Mouse (Mus musculus): ENCODE data around the gene H3f3a. TPM values are rescaled to one million over a fixed set of nuclear protein-coding genes. Genes with fewer than 3 reads are reported as not detected.

H3f3a gene
- polyA plus RNA-seq, 1 experiment from 2014 or later = 3,908 TPM

DNA sequence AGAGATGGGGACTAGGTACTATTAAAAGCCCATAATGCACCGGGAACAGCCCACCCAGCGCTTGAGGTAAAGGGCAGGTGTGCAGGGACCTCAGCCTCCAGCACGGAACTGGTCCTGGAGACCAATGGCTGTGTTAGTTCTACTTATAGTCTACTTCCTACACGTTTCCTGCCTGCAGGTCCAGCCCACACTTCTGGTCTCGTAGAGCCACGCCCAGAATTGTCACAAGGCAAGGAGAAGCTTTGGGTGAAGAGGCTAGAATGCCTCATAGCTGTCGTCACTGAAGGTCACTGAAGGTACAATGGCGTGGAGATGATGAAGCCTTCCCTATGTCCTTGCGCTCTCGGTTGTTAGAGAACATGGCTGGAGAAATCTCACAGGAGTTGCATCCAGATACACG is 16.0 kb upstream of the H3f3a start:
- Histone ChIP-seq H3K27me3 (ENCODE audit: control insufficient read depth, insufficient read depth, low read length) (no peaks in the 10 kb centered on the region), H3K36me3 (ENCODE audit: control insufficient read depth, insufficient read depth, low read length) (no peaks in the 10 kb centered on the region), H3K27ac (replicated peaks; ENCODE audit: low read depth, low read length) (no peak overlapping the region), H3K9ac (ENCODE audit: low read length) (no peak overlapping the region), H3K4me1 (ENCODE audit: control insufficient read depth, insufficient read depth, low read length) (no peaks in the 10 kb centered on the region), H3K4me3 (ENCODE audit: low read depth, low read length) (no peak overlapping the region), H3K4me2 (ENCODE audit: low read depth, severe bottlenecking) (no peak overlapping the region), H3K9me3 (ENCODE audit: control insufficient read depth, low read length) (no peaks in the 10 kb centered on the region)
- DNase-seq (ENCODE audit: low spot score) = no peak
- WGBS = 81% methylated on average over 11 of the region's 11 CpGs
- ATAC-seq (ENCODE audit: insufficient number of reproducible peaks, low FRiP score, low TSS enrichment, low read depth) = no peak

DNA sequence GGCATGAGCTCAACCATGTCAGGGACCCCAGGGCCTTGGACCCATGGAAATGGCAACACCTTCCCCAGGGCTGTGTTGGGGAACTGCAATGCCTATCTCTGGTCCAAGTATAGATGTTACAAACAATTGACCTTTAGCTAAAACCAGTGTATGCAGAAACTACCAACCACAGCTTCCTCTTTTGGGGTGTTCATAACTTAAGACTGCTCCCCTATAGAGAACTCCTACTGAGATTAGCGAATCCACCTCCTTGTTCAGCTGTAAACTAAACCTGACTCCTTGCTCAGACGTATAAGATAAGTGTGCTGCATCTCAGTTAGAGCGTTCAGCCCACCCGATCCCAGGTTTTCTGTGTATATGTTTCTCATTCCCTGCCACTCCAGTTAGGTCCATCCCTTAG is 12.9 kb upstream of the H3f3a start:
- Histone ChIP-seq H3K9ac (ENCODE audit: low read length) (no peak overlapping the region), H3K9me3 (ENCODE audit: control insufficient read depth, low read length) (no peaks in the 10 kb centered on the region), H3K36me3 (ENCODE audit: control insufficient read depth, insufficient read depth, low read length) (no peaks in the 10 kb centered on the region), H3K27ac (replicated peaks; ENCODE audit: low read depth, low read length) (no peak overlapping the region), H3K27me3 (ENCODE audit: control insufficient read depth, insufficient read depth, low read length) (no peaks in the 10 kb centered on the region), H3K4me2 (ENCODE audit: low read depth, severe bottlenecking) (no peak overlapping the region), H3K4me1 (ENCODE audit: control insufficient read depth, insufficient read depth, low read length) (no peaks in the 10 kb centered on the region), H3K4me3 (ENCODE audit: low read depth, low read length) (no peak overlapping the region)
- DNase-seq (ENCODE audit: low spot score) = no peak
- WGBS = 91% methylated on average over 4 of the region's 4 CpGs
- no peak for ATAC-seq (ENCODE audit: insufficient number of reproducible peaks, low FRiP score, low TSS enrichment, low read depth)

DNA sequence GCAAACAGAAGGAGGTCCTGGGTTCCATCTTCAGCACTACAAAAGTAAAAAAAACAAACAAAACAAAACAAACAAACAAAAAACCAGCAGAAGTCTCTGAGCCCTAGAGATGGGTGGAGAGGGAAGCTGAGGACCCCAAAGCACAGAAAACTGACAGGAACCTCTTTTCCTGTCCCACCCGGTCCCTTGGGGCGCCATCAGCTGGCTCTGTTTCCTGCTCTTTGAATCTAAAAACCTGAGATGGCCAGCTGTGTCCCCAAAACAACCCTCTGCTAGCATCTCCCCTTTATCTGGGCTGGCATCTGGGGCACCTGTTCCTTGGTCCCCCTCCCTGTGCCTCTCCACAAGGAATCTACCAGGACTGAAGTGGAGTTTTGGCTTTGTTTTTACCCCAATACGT is 11.0 kb upstream of the H3f3a start:
- no peaks in the 10 kb centered on the region for H3K27me3 ChIP-seq (ENCODE audit: control insufficient read depth, insufficient read depth, low read length)
- no peak overlapping the region for H3K27ac ChIP-seq (replicated peaks; ENCODE audit: low read depth, low read length)
- no peak overlapping the region for H3K4me3 ChIP-seq (ENCODE audit: low read depth, low read length)
- ATAC-seq (ENCODE audit: insufficient number of reproducible peaks, low FRiP score, low TSS enrichment, low read depth) (no peak), DNase-seq (ENCODE audit: low spot score) (no peak)
- no peak overlapping the region for H3K9ac ChIP-seq (ENCODE audit: low read length)
- WGBS = 79% methylated on average over 3 of the region's 3 CpGs
- H3K36me3 ChIP-seq (ENCODE audit: control insufficient read depth, insufficient read depth, low read length) = no peaks in the 10 kb centered on the region
- H3K9me3 ChIP-seq (ENCODE audit: control insufficient read depth, low read length) = no peaks in the 10 kb centered on the region
- no peak overlapping the region for H3K4me2 ChIP-seq (ENCODE audit: low read depth, severe bottlenecking)
- H3K4me1 ChIP-seq (ENCODE audit: control insufficient read depth, insufficient read depth, low read length) = no peaks in the 10 kb centered on the region

DNA sequence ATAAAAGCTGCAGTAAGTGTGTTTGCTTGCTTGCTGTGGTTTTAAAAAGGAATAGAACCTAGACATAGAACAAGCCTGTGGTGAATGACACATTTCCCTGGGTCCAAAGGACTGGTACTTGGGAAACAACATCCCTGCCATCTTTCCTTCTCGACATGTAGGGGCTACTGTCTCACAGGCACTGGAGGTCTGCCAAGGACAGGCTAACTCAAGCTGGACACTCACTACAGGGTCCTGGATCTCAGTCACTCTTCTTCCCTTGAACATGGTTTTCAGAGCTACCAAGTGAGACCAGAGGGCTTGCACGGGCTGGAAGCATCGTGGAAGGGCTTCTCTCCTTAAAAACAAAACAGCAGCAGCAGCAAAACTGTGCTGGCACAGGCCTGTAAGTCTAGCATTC is 10.0 kb upstream of the H3f3a start:
- WGBS = 84% methylated on average over 3 of the region's 3 CpGs
- Histone ChIP-seq H3K4me2 (ENCODE audit: low read depth, severe bottlenecking) (no peak overlapping the region), H3K4me3 (ENCODE audit: low read depth, low read length) (no peak overlapping the region), H3K9ac (ENCODE audit: low read length) (no peak overlapping the region), H3K36me3 (ENCODE audit: control insufficient read depth, insufficient read depth, low read length) (no peaks in the 10 kb centered on the region), H3K4me1 (ENCODE audit: control insufficient read depth, insufficient read depth, low read length) (no peaks in the 10 kb centered on the region), H3K27me3 (ENCODE audit: control insufficient read depth, insufficient read depth, low read length) (no peaks in the 10 kb centered on the region), H3K27ac (replicated peaks; ENCODE audit: low read depth, low read length) (no peak overlapping the region), H3K9me3 (ENCODE audit: control insufficient read depth, low read length) (no peaks in the 10 kb centered on the region)
- DNase-seq (ENCODE audit: low spot score) (no peak), ATAC-seq (ENCODE audit: insufficient number of reproducible peaks, low FRiP score, low TSS enrichment, low read depth) (no peak)

DNA sequence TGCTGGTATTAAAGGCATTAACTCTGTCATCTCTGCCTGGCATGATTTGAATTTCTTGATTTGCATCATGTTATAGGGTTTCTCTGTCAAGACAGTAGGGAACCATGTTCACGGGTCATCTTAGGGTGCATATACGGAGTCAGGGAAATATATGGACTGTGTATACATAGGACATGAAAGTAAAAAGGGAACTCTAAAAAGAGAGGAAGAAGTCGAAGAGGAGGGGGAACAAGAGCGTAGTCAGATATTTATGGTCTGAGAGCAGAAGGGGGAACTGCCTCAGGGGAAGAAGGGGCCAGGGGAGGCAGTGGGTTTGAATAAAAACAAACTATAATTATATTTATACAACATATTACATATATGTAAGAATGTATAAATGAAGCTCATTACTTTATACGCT is 8.5 kb upstream of the H3f3a start:
- H3K27ac ChIP-seq (replicated peaks; ENCODE audit: low read depth, low read length) = no peak overlapping the region
- H3K9me3 ChIP-seq (ENCODE audit: control insufficient read depth, low read length) = no peaks in the 10 kb centered on the region
- no peaks in the 10 kb centered on the region for H3K27me3 ChIP-seq (ENCODE audit: control insufficient read depth, insufficient read depth, low read length)
- H3K4me3 ChIP-seq (ENCODE audit: low read depth, low read length) = no peak overlapping the region
- no peak overlapping the region for H3K9ac ChIP-seq (ENCODE audit: low read length)
- WGBS = 88% methylated on average over 5 of the region's 5 CpGs
- H3K4me1 ChIP-seq (ENCODE audit: control insufficient read depth, insufficient read depth, low read length) = no peaks in the 10 kb centered on the region
- H3K36me3 ChIP-seq (ENCODE audit: control insufficient read depth, insufficient read depth, low read length) = no peaks in the 10 kb centered on the region
- DNase-seq (ENCODE audit: low spot score) (no peak), ATAC-seq (ENCODE audit: insufficient number of reproducible peaks, low FRiP score, low TSS enrichment, low read depth) (no peak)
- no peak overlapping the region for H3K4me2 ChIP-seq (ENCODE audit: low read depth, severe bottlenecking)

DNA sequence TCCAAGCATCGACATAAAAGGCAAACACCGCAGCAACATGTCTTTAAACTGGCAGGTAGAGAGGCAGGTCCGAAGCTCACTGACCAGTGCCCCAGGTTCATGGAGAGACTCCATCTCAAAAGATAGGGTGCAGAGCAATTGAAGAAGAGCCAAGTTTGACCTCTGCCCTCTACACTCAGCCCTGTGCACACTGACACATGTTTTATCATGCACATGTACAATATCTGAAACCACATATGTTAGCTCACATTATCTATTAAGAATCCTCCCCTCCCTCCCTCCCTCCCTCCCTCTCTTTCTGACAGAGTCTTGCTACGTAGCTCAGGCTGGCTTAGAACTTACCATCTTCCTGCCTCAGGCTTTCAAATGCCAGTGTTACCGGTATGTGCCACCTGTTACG is 7.4 kb upstream of the H3f3a start:
- Histone ChIP-seq H3K9me3 (ENCODE audit: control insufficient read depth, low read length) (no peaks in the 10 kb centered on the region), H3K9ac (ENCODE audit: low read length) (no peak overlapping the region), H3K4me1 (ENCODE audit: control insufficient read depth, insufficient read depth, low read length) (no peaks in the 10 kb centered on the region), H3K4me2 (ENCODE audit: low read depth, severe bottlenecking) (no peak overlapping the region), H3K27me3 (ENCODE audit: control insufficient read depth, insufficient read depth, low read length) (no peaks in the 10 kb centered on the region), H3K27ac (replicated peaks; ENCODE audit: low read depth, low read length) (no peak overlapping the region), H3K36me3 (ENCODE audit: control insufficient read depth, insufficient read depth, low read length) (no peaks in the 10 kb centered on the region), H3K4me3 (ENCODE audit: low read depth, low read length) (no peak overlapping the region)
- no peak for ATAC-seq (ENCODE audit: insufficient number of reproducible peaks, low FRiP score, low TSS enrichment, low read depth)
- 81% methylated on average over 6 of the region's 6 CpGs for WGBS
- DNase-seq (ENCODE audit: low spot score) = no peak

DNA sequence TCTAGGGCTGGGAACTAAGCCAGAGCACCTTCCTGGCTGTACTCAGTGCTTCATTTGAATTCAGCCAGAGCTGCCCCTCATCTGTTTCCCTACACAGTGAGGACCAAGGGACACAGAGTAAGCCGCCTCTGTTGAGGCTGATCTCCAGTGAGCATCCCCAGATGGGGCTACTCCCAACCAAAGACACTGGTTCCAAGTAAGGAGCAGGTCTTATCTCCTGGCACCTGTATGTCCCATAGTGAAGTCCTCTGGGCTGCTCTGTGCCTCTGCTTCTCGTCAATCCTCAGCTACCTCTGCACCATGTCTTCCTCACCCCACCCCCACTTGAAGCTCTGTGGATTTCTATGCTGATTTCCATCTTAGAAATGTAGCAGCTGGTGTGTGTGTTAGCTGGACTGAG is 4.3 kb upstream of the H3f3a start:
- WGBS = 83% methylated on average over 2 of the region's 2 CpGs
- H3K27me3 ChIP-seq (ENCODE audit: control insufficient read depth, insufficient read depth, low read length) = no peaks in the 10 kb centered on the region
- H3K4me2 ChIP-seq (ENCODE audit: low read depth, severe bottlenecking) = no peak overlapping the region
- no peak overlapping the region for H3K27ac ChIP-seq (replicated peaks; ENCODE audit: low read depth, low read length)
- no peaks in the 10 kb centered on the region for H3K36me3 ChIP-seq (ENCODE audit: control insufficient read depth, insufficient read depth, low read length)
- H3K4me3 ChIP-seq (ENCODE audit: low read depth, low read length) = no peak overlapping the region
- H3K9ac ChIP-seq (ENCODE audit: low read length) = no peak overlapping the region
- no peak for DNase-seq (ENCODE audit: low spot score)
- peaks cover 6% of the 10 kb centered on the region; the same call in 1 of the 2 replicates for H3K4me1 ChIP-seq (ENCODE audit: control insufficient read depth, insufficient read depth, low read length)
- no peaks in the 10 kb centered on the region for H3K9me3 ChIP-seq (ENCODE audit: control insufficient read depth, low read length)
- ATAC-seq (ENCODE audit: insufficient number of reproducible peaks, low FRiP score, low TSS enrichment, low read depth) = no peak

DNA sequence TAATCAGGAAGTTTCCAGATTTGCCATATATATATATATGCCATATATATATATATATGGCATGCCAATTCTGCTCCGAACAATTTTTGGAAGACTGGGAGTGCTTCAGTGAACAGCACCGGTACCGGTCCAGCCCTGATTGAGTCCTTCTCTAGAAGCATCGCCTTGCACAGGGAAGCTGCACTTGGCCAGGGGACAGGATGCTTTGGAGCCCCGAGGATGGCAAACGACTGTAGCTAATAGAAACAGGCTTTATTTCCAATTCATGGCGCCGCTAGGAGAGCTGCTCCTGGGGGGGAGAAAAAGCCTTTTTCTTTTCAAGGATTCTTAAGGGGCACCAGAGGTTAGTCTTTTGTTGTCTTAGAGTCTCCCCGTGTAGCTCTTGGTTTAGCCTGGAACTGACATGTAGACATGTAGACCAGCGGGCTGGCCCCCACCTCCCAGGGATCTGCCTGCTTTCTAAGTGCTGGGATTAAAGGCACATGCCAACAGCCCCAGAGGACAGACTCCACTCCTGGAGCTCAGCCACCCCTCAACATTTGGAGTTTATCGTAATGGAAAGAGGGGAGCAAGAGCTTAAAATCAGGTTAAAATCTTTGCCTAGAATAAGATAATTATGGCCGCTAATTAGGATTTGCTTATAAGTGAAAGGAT is 1.8 kb upstream of the H3f3a start:
- H3K4me3 ChIP-seq (ENCODE audit: low read depth, low read length) = no peak overlapping the region

DNA sequence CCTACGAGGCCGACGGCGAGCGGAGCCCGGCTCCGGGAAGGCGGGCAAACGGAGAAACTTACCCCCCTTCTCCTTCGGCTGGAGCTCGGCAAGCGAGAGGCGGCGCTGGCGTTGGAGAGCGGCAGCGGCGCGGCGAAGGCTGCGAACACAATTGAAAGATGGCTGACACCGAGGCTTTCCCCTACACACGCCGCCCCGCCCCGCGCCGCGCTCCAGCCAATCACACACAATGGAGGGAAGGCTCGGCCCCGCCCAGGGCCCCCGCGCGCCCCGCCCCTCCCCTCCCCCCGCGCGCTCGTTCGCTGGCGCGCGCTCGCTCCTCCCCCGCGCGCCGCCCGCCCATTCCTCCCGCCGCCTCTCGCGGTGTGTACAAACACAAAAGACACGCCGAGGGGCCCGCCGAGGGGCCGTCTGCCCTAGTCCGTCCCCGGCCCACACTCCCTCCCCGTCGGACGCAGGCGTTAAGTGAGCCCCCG is 296 bp downstream of the H3f3a start:
- peaks cover 8% of the 10 kb centered on the region; the same call in 1 of the 2 replicates for H3K4me1 ChIP-seq (ENCODE audit: control insufficient read depth, insufficient read depth, low read length)
- H3K36me3 ChIP-seq (ENCODE audit: control insufficient read depth, insufficient read depth, low read length) = peaks cover 9% of the 10 kb centered on the region
- peak overlapping the region; percentile 98 for H3K27ac ChIP-seq (replicated peaks; ENCODE audit: low read depth, low read length)
- peak overlapping the region; percentile 79 for H3K4me3 ChIP-seq (ENCODE audit: low read depth, low read length)
- DNase-seq (ENCODE audit: low spot score) = peak; percentile 98
- no peaks in the 10 kb centered on the region for H3K27me3 ChIP-seq (ENCODE audit: control insufficient read depth, insufficient read depth, low read length)
- ATAC-seq (ENCODE audit: insufficient number of reproducible peaks, low FRiP score, low TSS enrichment, low read depth) = peak; percentile 95
- H3K9ac ChIP-seq (ENCODE audit: low read length) = peak overlapping the region; percentile 99
- H3K9me3 ChIP-seq (ENCODE audit: control insufficient read depth, low read length) = no peaks in the 10 kb centered on the region
- WGBS = under 1% methylated on average over 30 of the region's 65 CpGs
- peak overlapping the region; percentile 66; the same call in 1 of the 2 replicates for H3K4me2 ChIP-seq (ENCODE audit: low read depth, severe bottlenecking)

More for the DNA sequence above, 1.8 kb upstream of the H3f3a start:
- H3K4me1 ChIP-seq (ENCODE audit: control insufficient read depth, insufficient read depth, low read length) = peaks cover 7% of the 10 kb centered on the region; the same call in 1 of the 2 replicates
- DNase-seq (ENCODE audit: low spot score) = no peak
- H3K27me3 ChIP-seq (ENCODE audit: control insufficient read depth, insufficient read depth, low read length) = no peaks in the 10 kb centered on the region
- no peaks in the 10 kb centered on the region for H3K9me3 ChIP-seq (ENCODE audit: control insufficient read depth, low read length)
- no peak for ATAC-seq (ENCODE audit: insufficient number of reproducible peaks, low FRiP score, low TSS enrichment, low read depth)
- no peak overlapping the region for H3K27ac ChIP-seq (replicated peaks; ENCODE audit: low read depth, low read length)
- no peak overlapping the region for H3K4me2 ChIP-seq (ENCODE audit: low read depth, severe bottlenecking)
- H3K36me3 ChIP-seq (ENCODE audit: control insufficient read depth, insufficient read depth, low read length) = no peaks in the 10 kb centered on the region; the same call in 1 of the 2 replicates
- no peak overlapping the region for H3K9ac ChIP-seq (ENCODE audit: low read length)
- 68% methylated on average over 12 of the region's 12 CpGs for WGBS

Data from limb, embryonic 11.5 days (tissue).